Mouse (Mus musculus): ENCODE data around the gene Cdkal1. TPM values are rescaled to one million over a fixed set of nuclear protein-coding genes. Genes with fewer than 3 reads are reported as not detected.

Gene Cdkal1
- total RNA-seq, 2 experiments from 2014 or later: 20.9 to 22.0 TPM

GRCm38 (mm10) chr13:29203426-29203825 is 652.0 kb downstream of the Cdkal1 start:
- no peak for DNase-seq (ENCODE audit: low spot score in 2 of 2)

- no peak for DNase-seq (ENCODE audit: low spot score in 2 of 2)
Measured at GRCm38 (mm10) chr13:29202562-29202961, 652.9 kb downstream of the Cdkal1 start.

GRCm38 (mm10) chr13:29199679-29200078 is 655.8 kb downstream of the Cdkal1 start:
- DNase-seq (ENCODE audit: low spot score in 2 of 2): peak; percentile 34

GRCm38 (mm10) chr13:29196798-29197498 is 658.5 kb downstream of the Cdkal1 start:
- no peak for DNase-seq (ENCODE audit: low spot score in 2 of 2)

- DNase-seq (ENCODE audit: low spot score in 2 of 2): no peak
Measured at GRCm38 (mm10) chr13:29195722-29196121, 659.8 kb downstream of the Cdkal1 start.

- no peak for DNase-seq (ENCODE audit: low spot score in 2 of 2)
Measured at GRCm38 (mm10) chr13:29194946-29195345, 660.5 kb downstream of the Cdkal1 start.

GRCm38 (mm10) chr13:29192697-29193096 is 662.8 kb downstream of the Cdkal1 start:
- no peak for DNase-seq (ENCODE audit: low spot score in 2 of 2)

- no peak for DNase-seq (ENCODE audit: low spot score in 2 of 2)
Measured at GRCm38 (mm10) chr13:29190548-29190947, 664.9 kb downstream of the Cdkal1 start.

GRCm38 (mm10) chr13:29186748-29187147 is 668.7 kb downstream of the Cdkal1 start:
- DNase-seq (ENCODE audit: low spot score in 2 of 2): no peak

GRCm38 (mm10) chr13:29185545-29185944 is 669.9 kb downstream of the Cdkal1 start:
- DNase-seq (ENCODE audit: low spot score in 2 of 2): no peak

GRCm38 (mm10) chr13:29184545-29184944 is 670.9 kb downstream of the Cdkal1 start:
- no peak for DNase-seq (ENCODE audit: low spot score in 2 of 2)

- no peak for DNase-seq (ENCODE audit: low spot score in 2 of 2)
Measured at GRCm38 (mm10) chr13:29179861-29180260, 675.6 kb downstream of the Cdkal1 start.

- DNase-seq (ENCODE audit: low spot score in 2 of 2): no peak
Measured at GRCm38 (mm10) chr13:29179260-29179659, 676.2 kb downstream of the Cdkal1 start.

GRCm38 (mm10) chr13:29177889-29178486 is 677.5 kb downstream of the Cdkal1 start:
- no peak for DNase-seq (ENCODE audit: low spot score in 2 of 2)

- DNase-seq (ENCODE audit: low spot score in 2 of 2): no peak
Measured at GRCm38 (mm10) chr13:29169356-29169755, 686.1 kb downstream of the Cdkal1 start.

GRCm38 (mm10) chr13:29164845-29165524 is 690.5 kb downstream of the Cdkal1 start:
- no peak for DNase-seq (ENCODE audit: low spot score in 2 of 2)

GRCm38 (mm10) chr13:29162867-29163514 is 692.5 kb downstream of the Cdkal1 start:
- DNase-seq (ENCODE audit: low spot score in 2 of 2): no peak

- no peak for DNase-seq (ENCODE audit: low spot score in 2 of 2)
Measured at GRCm38 (mm10) chr13:29162444-29162843, 693.0 kb downstream of the Cdkal1 start.

- no peak for DNase-seq (ENCODE audit: low spot score in 2 of 2)
Measured at GRCm38 (mm10) chr13:29161436-29161835, 694.0 kb downstream of the Cdkal1 start.

- no peak for DNase-seq (ENCODE audit: low spot score in 2 of 2)
Measured at GRCm38 (mm10) chr13:29156703-29157102, 698.8 kb downstream of the Cdkal1 start.

GRCm38 (mm10) chr13:29155297-29155696 is 700.2 kb downstream of the Cdkal1 start:
- DNase-seq (ENCODE audit: low spot score in 2 of 2): no peak

- DNase-seq (ENCODE audit: low spot score in 2 of 2): no peak
Measured at GRCm38 (mm10) chr13:29150120-29150519, 705.4 kb downstream of the Cdkal1 start.
